Mouse (Mus musculus) liver, postnatal 0 days (tissue): ENCODE measurements around the gene Tbc1d16. TPM values are rescaled to one million over a fixed set of nuclear protein-coding genes. Genes with fewer than 3 reads are reported as not detected.

ENCODE experiments used
- ATAC-seq: fragments of 200-750 bp; cut with Nextera tagmentation; 2 replicates; pipeline ENCODE4 v1.8.0; 2017; ENCODE audit warnings: mild to moderate bottlenecking, moderate library complexity
- DNase-seq: peaks from one replicate; pipeline ENCODE4 v3.0.0-alpha.2; 2016
- H3K27ac ChIP-seq: fragments of 300-500 bp; sonication (generic); 2 replicates; pipeline ENCODE4 v1.5.1; 2014; ENCODE audit warnings: antibody characterized with exemption, moderate library complexity, mild to moderate bottlenecking, low read depth
- H3K27me3 ChIP-seq: fragments of 300-500 bp; sonication (generic); 2 replicates; pipeline ENCODE4 v1.6.1; 2014; ENCODE audit warnings: low read length, control low read depth, mixed read lengths; ENCODE audit not compliant: insufficient read depth
- H3K36me3 ChIP-seq: fragments of 300-500 bp; sonication (generic); replicated peaks from 2 replicates; pipeline ENCODE4 v1.6.1; 2014; ENCODE audit warnings: mild to moderate bottlenecking, control low read depth, low read length, moderate library complexity, mixed read lengths; ENCODE audit not compliant: insufficient read depth
- H3K4me1 ChIP-seq: fragments of 300-500 bp; sonication (generic); 2 replicates; pipeline ENCODE4 v1.6.1; 2014; ENCODE audit warnings: antibody characterized with exemption, mild to moderate bottlenecking, control low read depth; ENCODE audit not compliant: insufficient read depth
- H3K4me2 ChIP-seq: fragments of 300-500 bp; sonication (generic); 2 replicates; pipeline ENCODE4 v1.6.1; 2014; ENCODE audit warnings: low read depth, mild to moderate bottlenecking, low read length, moderate library complexity, mixed read lengths
- H3K4me3 ChIP-seq: fragments of 300-500 bp; sonication (generic); 2 replicates; pipeline ENCODE4 v1.5.1; 2014; ENCODE audit warnings: low read depth, low read length
- H3K9ac ChIP-seq: fragments of 300-500 bp; sonication (generic); replicated peaks from 2 replicates; pipeline ENCODE4 v1.6.1; 2014; ENCODE audit warnings: mild to moderate bottlenecking, moderate library complexity
- H3K9me3 ChIP-seq: fragments of 300-500 bp; sonication (generic); 2 replicates; pipeline ENCODE4 v1.6.1; 2016; ENCODE audit warnings: mild to moderate bottlenecking, control low read depth, low read length, mixed read lengths
- CTCF ChIP-seq: sonication (generic); IDR thresholded peaks from 2 replicates; pipeline ENCODE4 v1.5.1; 2016; ENCODE audit warnings: antibody characterized with exemption, low read depth
- EP300 ChIP-seq: IDR thresholded peaks from 2 replicates; pipeline ENCODE4 v1.6.1; 2016; ENCODE audit warnings: antibody characterized with exemption, low read depth, mild to moderate bottlenecking
- WGBS: fragments of 180-500 bp; shearing (Covaris S2); extraction: QIAGEN DNeasy Blood & Tissue Kit; methylation state at CpG from one replicate; pipeline ENCODE4 v1.1.7; 2014; ENCODE audit not compliant: insufficient replicate concordance; 5-methylcytosine and 5-hydroxymethylcytosine counted together
- polyA plus RNA-seq: library from polyadenylated mRNA; unstranded; fragments of >200 nt; fragmentation: Nextera tagmentation; extraction: Ambion mirVana; gene quantifications from 2 replicates; pipeline ENCODE4 v1.2.1, GENCODE M21; 2015

The Tbc1d16 gene
- polyA plus RNA-seq, 1 experiment from 2014 or later = 1.5 TPM

DNA sequence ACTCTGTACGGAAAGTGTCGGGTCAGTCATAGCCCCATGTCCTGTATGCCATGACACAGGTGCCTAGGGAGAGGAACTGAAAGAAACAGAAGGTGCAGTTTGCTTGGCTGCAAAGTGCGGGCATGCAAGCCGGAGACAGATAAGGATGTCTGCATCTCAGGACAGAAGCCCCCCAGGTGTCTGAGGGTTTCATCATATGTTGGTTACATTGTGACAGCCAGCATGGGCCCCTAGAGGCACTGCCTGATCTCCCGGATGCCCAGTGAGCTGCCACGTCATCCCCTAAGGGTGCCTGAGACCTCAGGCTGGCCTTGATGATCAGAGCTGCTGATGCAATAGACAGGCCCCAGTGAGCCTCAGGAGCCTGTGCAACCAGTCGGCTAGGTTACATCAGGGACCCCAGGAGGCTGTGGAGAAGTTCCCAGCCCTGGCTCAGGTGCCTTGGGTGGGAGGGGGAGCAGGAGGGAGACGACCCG lies 36.7 kb downstream of the Tbc1d16 start:
- H3K27me3 ChIP-seq = no peaks in the 10 kb centered on the region
- no peak overlapping the region for H3K4me3 ChIP-seq
- TF ChIP-seq CTCF (no peak), EP300 (no peak)
- DNase-seq (peak; percentile 42), ATAC-seq (no peak)
- no peak overlapping the region for H3K9ac ChIP-seq
- no peaks in the 10 kb centered on the region for H3K9me3 ChIP-seq
- no peak overlapping the region for H3K27ac ChIP-seq
- H3K36me3 ChIP-seq = no peaks in the 10 kb centered on the region
- 55% methylated on average over 9 of the region's 9 CpGs for WGBS
- no peak overlapping the region for H3K4me2 ChIP-seq
- peaks cover 8% of the 10 kb centered on the region for H3K4me1 ChIP-seq

DNA sequence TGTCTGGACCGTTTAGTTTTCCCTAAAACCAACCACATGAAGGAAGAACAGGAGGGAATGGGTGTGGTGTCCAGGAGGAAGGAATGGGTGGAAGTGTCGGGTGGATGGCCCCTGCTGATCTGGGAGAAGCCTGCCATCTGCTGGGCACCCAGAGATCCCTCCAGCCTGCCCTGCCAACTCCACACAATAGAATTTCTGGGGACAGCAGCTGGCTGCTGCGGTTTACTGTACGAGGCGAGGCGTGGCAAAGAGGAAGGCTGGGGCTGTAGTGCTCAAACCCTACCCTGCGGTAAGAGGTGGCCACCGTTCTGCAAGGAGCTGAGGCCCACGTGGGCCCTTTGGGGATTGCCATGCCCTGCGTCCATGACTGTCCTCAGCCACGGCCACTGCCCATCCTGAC lies 37.8 kb downstream of the Tbc1d16 start:
- Histone ChIP-seq H3K4me2 (no peak overlapping the region), H3K27ac (no peak overlapping the region), H3K9me3 (no peaks in the 10 kb centered on the region), H3K9ac (no peak overlapping the region), H3K27me3 (no peaks in the 10 kb centered on the region), H3K4me3 (no peak overlapping the region), H3K36me3 (no peaks in the 10 kb centered on the region), H3K4me1 (peaks cover 8% of the 10 kb centered on the region)
- WGBS = 18% methylated on average over 11 of the region's 11 CpGs
- peak; percentile 77 for DNase-seq
- TF ChIP-seq EP300 (no peak), CTCF (peak; percentile 86)
- ATAC-seq = peak; percentile 26

GRCm38 (mm10) chr11:119189319-119189718 lies 39.0 kb downstream of the Tbc1d16 start:
- Histone ChIP-seq H3K9ac (no peak overlapping the region), H3K9me3 (no peaks in the 10 kb centered on the region), H3K27me3 (no peaks in the 10 kb centered on the region), H3K4me3 (no peak overlapping the region), H3K4me1 (peaks cover 18% of the 10 kb centered on the region), H3K27ac (no peak overlapping the region), H3K4me2 (no peak overlapping the region), H3K36me3 (no peaks in the 10 kb centered on the region)
- no peak for DNase-seq
- ATAC-seq = no peak
- WGBS = 69% methylated on average over 3 of the region's 3 CpGs
- TF ChIP-seq CTCF = no peak
- TF ChIP-seq EP300 = no peak

- peak; percentile 78 for DNase-seq
- Histone ChIP-seq H3K27ac (peak overlapping the region; percentile 8), H3K36me3 (no peaks in the 10 kb centered on the region), H3K4me3 (no peak overlapping the region), H3K9me3 (no peaks in the 10 kb centered on the region), H3K27me3 (no peaks in the 10 kb centered on the region), H3K9ac (no peak overlapping the region), H3K4me1 (peaks cover 22% of the 10 kb centered on the region), H3K4me2 (no peak overlapping the region)
- 54% methylated on average over 6 of the region's 6 CpGs for WGBS
- TF ChIP-seq EP300 = peak; percentile 73
- no peak for TF ChIP-seq CTCF
- peak; percentile 75 for ATAC-seq
Measured at GRCm38 (mm10) chr11:119188389-119188788, 39.9 kb downstream of the Tbc1d16 start.

- Histone ChIP-seq H3K27me3 (no peaks in the 10 kb centered on the region), H3K4me2 (no peak overlapping the region), H3K27ac (peak overlapping the region; percentile 8), H3K4me3 (no peak overlapping the region), H3K9ac (no peak overlapping the region), H3K9me3 (no peaks in the 10 kb centered on the region), H3K4me1 (peaks cover 24% of the 10 kb centered on the region), H3K36me3 (no peaks in the 10 kb centered on the region)
- TF ChIP-seq EP300 (no peak), CTCF (no peak)
- 66% methylated on average over 10 of the region's 10 CpGs for WGBS
- DNase-seq (no peak), ATAC-seq (no peak)
Measured at GRCm38 (mm10) chr11:119187800-119188197, 40.5 kb downstream of the Tbc1d16 start.

- Histone ChIP-seq H3K36me3 (no peaks in the 10 kb centered on the region), H3K9ac (no peak overlapping the region), H3K4me1 (peaks cover 24% of the 10 kb centered on the region), H3K27ac (no peak overlapping the region), H3K4me2 (no peak overlapping the region), H3K4me3 (no peak overlapping the region), H3K9me3 (no peaks in the 10 kb centered on the region), H3K27me3 (no peaks in the 10 kb centered on the region)
- ATAC-seq (no peak), DNase-seq (peak; percentile 79)
- WGBS = 45% methylated on average over 25 of the region's 25 CpGs
- no peak for TF ChIP-seq EP300
- peak; percentile 80 for TF ChIP-seq CTCF
Measured at GRCm38 (mm10) chr11:119186989-119187799, 41.1 kb downstream of the Tbc1d16 start.
